Mouse (Mus musculus): Measurements from ENCODE around the gene Arl13b.

DNA sequence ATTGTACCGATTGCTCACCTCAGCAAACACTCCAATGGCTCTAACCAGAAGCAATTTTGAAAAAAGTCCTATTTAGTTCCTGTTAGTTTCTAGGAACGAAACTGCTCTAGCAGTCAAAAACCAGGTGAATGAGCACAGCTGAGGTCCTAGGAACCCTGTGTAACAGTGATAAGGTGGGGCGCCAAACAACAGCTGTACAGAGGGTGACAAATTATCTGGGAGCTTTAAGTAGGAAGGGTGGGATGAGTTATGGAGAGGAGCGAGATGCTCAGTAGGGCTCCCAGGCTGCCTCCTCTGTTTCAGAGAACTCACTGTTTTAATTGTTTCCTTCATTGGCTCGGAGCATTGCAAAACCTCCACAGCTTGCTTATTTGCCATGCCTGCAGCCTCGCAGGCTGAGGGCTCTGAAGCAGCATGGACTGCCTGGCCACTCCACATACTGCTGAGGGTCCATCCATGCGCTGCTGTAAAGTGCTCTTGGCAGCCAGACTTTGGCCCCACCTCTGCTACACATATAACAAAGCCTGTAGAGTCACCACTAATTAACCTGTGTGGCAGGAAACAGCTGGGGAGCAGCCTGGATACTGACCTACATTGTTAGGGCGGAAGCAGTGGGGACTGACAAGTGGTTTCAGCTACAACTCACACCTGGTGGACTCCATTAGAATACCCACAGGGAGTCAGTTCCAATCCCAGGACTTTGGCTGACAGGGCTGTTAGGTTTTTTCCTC lies 39.4 kb downstream of the Arl13b start:
- no peak for TF ChIP-seq CTCF (IDR thresholded peaks at IDR 0.05; ENCODE audit: low read depth)
- no peak for TF ChIP-seq EP300 (IDR thresholded peaks at IDR 0.05; ENCODE audit: low read depth)

All from heart, postnatal 0 days (tissue).